Mouse (Mus musculus) ES-Bruce4 (cell line): Measurements from ENCODE around the gene Ampd3.

ENCODE experiments used
- CTCF ChIP-seq: IDR thresholded peaks from one replicate; pipeline ENCODE4 v1.8.1; 2011; ENCODE audit warnings: low read depth, low read length
- POLR2A ChIP-seq: IDR thresholded peaks from one replicate; pipeline ENCODE4 v1.8.1; 2011; ENCODE audit warnings: low read length; ENCODE audit not compliant: insufficient read depth

- no peak for TF ChIP-seq POLR2A
- no peak for TF ChIP-seq CTCF
These were observed 38.7 kb upstream of the Ampd3 start for GRCm38 (mm10) chr7:110729295-110729694.
